Mouse (Mus musculus): Measurements from ENCODE around the gene Dctd. TPM values are rescaled to one million over a fixed set of nuclear protein-coding genes. Genes with fewer than 3 reads are reported as not detected.
"Not testable (repeated sequence)": the region's sequence is repeated elsewhere in the genome, so short reads cannot be mapped to it uniquely, and the experiment has no call there.

Gene Dctd
- total RNA-seq, 2 experiments from 2014 or later = 7.1 to 7.2 TPM

- DNase-seq (ENCODE audit: low spot score in 2 of 2) = no peak
- intact Hi-C loops (cut with DNase I) = no loop called here
Measured at GRCm38 (mm10) chr8:48136804-48137650, 38.1 kb downstream of the Dctd start.

GRCm38 (mm10) chr8:48137651-48137937 lies 38.7 kb downstream of the Dctd start:
- no peak for DNase-seq (ENCODE audit: low spot score in 2 of 2)
- intact Hi-C loops (cut with DNase I) = no loop called here

- DNase-seq (ENCODE audit: low spot score in 2 of 2) = no peak
- intact Hi-C loops (cut with DNase I) = no loop called here
Measured at GRCm38 (mm10) chr8:48141023-48141422, 42.1 kb downstream of the Dctd start.

- intact Hi-C loops (cut with DNase I) = no loop called here
- no peak for DNase-seq (ENCODE audit: low spot score in 2 of 2)
Measured at GRCm38 (mm10) chr8:48145766-48146165, 46.9 kb downstream of the Dctd start.

DNA sequence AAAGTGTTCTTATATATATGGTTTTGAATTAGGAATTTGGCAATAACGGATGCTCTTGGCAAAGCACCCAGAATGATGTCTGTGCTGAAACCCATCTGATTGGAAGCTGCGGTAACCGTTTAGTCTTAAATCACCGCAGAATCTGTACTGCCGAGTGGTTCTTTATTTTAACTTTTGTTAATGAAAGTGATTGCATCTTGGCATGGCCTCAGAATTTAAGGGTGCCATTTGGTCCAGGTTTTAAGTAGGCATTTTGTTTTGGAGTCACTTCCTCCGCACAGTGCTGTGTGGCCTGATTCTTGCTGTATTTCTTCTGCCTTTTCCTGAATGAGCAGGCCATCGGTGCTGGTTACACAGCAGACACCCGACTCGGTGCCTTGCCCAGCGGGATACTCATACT lies 47.6 kb downstream of the Dctd start:
- intact Hi-C loops (cut with DNase I) = no loop called here
- DNase-seq (ENCODE audit: low spot score in 2 of 2) = peak; percentile 21 to 42

GRCm38 (mm10) chr8:48152062-48152738 lies 53.3 kb downstream of the Dctd start:
- no peak for DNase-seq (ENCODE audit: low spot score in 2 of 2)
- intact Hi-C loops (cut with DNase I) = no loop called here

GRCm38 (mm10) chr8:48153360-48154121 lies 54.6 kb downstream of the Dctd start:
- DNase-seq (ENCODE audit: low spot score in 2 of 2) = peak; percentile 37 to 38
- intact Hi-C loops (cut with DNase I) = no loop called here

DNA sequence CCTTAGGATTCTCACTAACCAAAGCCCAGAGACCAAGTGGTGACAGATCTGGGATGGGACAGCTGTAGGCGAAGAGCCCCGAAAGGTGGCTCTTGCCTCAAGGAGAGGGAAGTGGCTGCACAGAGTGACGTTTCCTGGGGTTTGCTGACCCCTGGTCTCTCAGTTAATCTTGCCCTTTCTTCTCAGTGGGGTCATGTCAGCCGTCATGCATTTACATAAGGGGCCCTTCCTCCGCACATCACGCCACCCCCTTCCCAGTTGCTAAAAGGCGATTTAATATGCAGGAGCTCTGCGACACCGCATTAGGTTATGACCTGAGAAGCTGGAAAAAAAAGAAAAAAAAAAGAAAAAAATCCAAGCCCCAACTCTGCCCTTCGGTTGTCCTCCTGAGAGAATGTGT lies 58.8 kb downstream of the Dctd start:
- intact Hi-C loops (cut with DNase I) = no loop called here
- no peak for DNase-seq (ENCODE audit: low spot score in 2 of 2)

- no peak for DNase-seq (ENCODE audit: low spot score in 2 of 2)
- intact Hi-C loops (cut with DNase I) = no loop called here
Measured at GRCm38 (mm10) chr8:48158560-48159217, 59.8 kb downstream of the Dctd start.

- intact Hi-C loops (cut with DNase I) = no loop called here
- no peak for DNase-seq (ENCODE audit: low spot score in 2 of 2)
Measured at GRCm38 (mm10) chr8:48177406-48177805, 78.5 kb downstream of the Dctd start.

DNA sequence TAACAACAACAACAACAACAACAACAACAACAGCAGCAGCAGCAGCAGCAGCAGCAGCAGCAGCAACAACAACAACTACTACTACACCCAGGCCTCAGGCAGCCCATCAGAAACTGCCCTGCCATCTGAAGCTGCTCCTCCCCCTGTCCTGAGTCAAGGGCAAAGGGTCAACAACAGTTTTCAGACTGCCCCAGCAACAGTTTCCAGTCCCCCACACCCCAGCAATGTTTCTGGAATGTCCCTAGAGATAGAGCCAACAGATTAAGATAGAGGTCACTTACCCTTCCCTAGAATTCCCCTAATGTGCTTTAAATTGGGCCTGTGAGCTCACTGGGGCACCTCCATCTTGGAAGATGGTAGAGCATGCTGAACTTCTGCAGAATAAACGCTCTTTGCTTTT lies 79.0 kb downstream of the Dctd start:
- intact Hi-C loops (cut with DNase I) = no loop called here
- DNase-seq (ENCODE audit: low spot score in 2 of 2) = no peak

- intact Hi-C loops (cut with DNase I) = no loop called here
- no peak for DNase-seq (ENCODE audit: low spot score in 2 of 2)
Measured at GRCm38 (mm10) chr8:48178993-48179392, 80.1 kb downstream of the Dctd start.

DNA sequence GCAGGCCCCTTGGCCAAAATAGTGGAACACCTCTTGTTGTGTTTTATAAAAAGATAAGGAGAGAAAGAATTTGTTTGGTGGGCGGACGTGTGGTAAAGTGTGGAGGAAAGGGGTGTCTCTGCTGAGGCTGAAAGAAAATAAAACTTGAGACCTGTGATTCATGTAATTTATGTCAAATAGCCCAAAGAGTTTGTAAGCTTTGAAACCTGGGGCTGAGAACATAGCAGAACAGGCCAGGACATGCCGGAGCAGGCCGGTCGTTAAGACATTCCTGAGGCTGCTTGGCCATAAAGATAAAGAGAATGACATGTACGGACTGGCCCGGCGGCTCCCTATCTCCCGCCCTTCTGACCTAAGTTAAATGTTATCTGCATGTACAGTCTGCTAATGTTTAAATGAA lies 81.3 kb downstream of the Dctd start:
- intact Hi-C loops (cut with DNase I); DNase-seq (ENCODE audit: low spot score in 2 of 2): not testable (repeated sequence)

GRCm38 (mm10) chr8:48181000-48181399 lies 82.1 kb downstream of the Dctd start:
- DNase-seq (ENCODE audit: low spot score in 2 of 2) = no peak
- intact Hi-C loops (cut with DNase I) = no loop called here

GRCm38 (mm10) chr8:48183758-48184157 lies 84.9 kb downstream of the Dctd start:
- no peak for DNase-seq (ENCODE audit: low spot score in 2 of 2)
- intact Hi-C loops (cut with DNase I) = no loop called here

DNA sequence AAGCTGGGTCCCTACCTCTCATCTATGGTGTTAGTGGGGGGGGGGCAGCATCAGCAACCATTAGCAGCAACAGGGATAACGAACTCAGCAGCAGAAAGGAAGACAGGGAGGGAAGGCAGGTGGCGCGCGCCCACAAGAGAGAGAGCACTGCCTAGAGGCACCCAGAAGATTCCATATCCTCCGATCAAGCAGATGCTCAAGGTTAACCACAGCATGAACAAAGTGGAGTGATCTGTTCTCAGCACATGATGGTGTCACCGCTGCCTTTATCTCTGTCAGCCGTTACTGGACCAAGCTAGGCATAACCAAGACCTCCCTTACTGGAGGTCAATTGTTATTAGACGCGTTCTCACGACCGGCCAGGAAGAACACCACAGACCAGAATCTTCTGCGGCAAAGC lies 89.7 kb downstream of the Dctd start:
- intact Hi-C loops (cut with DNase I) = no loop called here
- no peak for DNase-seq (ENCODE audit: low spot score in 2 of 2)

GRCm38 (mm10) chr8:48195971-48196370 lies 97.1 kb downstream of the Dctd start:
- DNase-seq (ENCODE audit: low spot score in 2 of 2) = no peak
- intact Hi-C loops (cut with DNase I) = no loop called here

- intact Hi-C loops (cut with DNase I) = no loop called here
- no peak for DNase-seq (ENCODE audit: low spot score in 2 of 2)
Measured at GRCm38 (mm10) chr8:48199171-48199570, 100.3 kb downstream of the Dctd start.

GRCm38 (mm10) chr8:48202632-48203031 lies 103.7 kb downstream of the Dctd start:
- no peak for DNase-seq (ENCODE audit: low spot score in 2 of 2)
- intact Hi-C loops (cut with DNase I) = no loop called here
